Mouse (Mus musculus): ENCODE data around the gene Elmo1. TPM values are rescaled to one million over a fixed set of nuclear protein-coding genes. Genes with fewer than 3 reads are reported as not detected.
A peak's percentile ranks its signal among the peaks of the same experiment; 100 is the strongest.

The Elmo1 gene
- total and polyA plus RNA-seq, 2 experiments from 2014 or later: 6.5 to 17.9 TPM

GRCm38 (mm10) chr13:20255380-20255779 is 165.0 kb downstream of the Elmo1 start:
- Histone ChIP-seq H3K9me3 (replicated peaks; ENCODE audit: control insufficient read depth, low read length) (no peaks in the 10 kb centered on the region), H3K4me2 (ENCODE audit: low read depth, low read length) (no peak overlapping the region), H3K9ac (replicated peaks; ENCODE audit: low read depth, low read length) (no peak overlapping the region), H3K4me1 (ENCODE audit: control insufficient read depth, insufficient read depth) (no peaks in the 10 kb centered on the region; the same call in 1 of the 2 replicates), H3K36me3 (replicated peaks; ENCODE audit: control insufficient read depth, insufficient read depth, low read length) (no peaks in the 10 kb centered on the region), H3K27me3 (ENCODE audit: control insufficient read depth, insufficient read depth, low read length) (no peaks in the 10 kb centered on the region), H3K4me3 (ENCODE audit: low read depth, low read length) (no peak overlapping the region), H3K27ac (ENCODE audit: low read depth) (peak overlapping the region; percentile 66)
- peak; percentile 75 for DNase-seq (ENCODE audit: low spot score)
- peak; percentile 87 for ATAC-seq (ENCODE audit: insufficient read depth, low read depth)
- TF ChIP-seq CTCF (IDR thresholded peaks at IDR 0.05; ENCODE audit: low read depth): no peak
- TF ChIP-seq EP300 (IDR thresholded peaks at IDR 0.05; ENCODE audit: low read depth): peak; percentile 39; the same call in 1 of the 2 replicates
- WGBS: 62% methylated on average over 3 of the region's 3 CpGs

GRCm38 (mm10) chr13:20256613-20257012 is 166.2 kb downstream of the Elmo1 start:
- ATAC-seq (ENCODE audit: insufficient read depth, low read depth) (no peak), DNase-seq (ENCODE audit: low spot score) (no peak)
- Histone ChIP-seq H3K27ac (ENCODE audit: low read depth) (peak overlapping the region; percentile 61; the same call in 1 of the 2 replicates), H3K9ac (replicated peaks; ENCODE audit: low read depth, low read length) (no peak overlapping the region), H3K4me1 (ENCODE audit: control insufficient read depth, insufficient read depth) (no peaks in the 10 kb centered on the region; the same call in 1 of the 2 replicates), H3K36me3 (replicated peaks; ENCODE audit: control insufficient read depth, insufficient read depth, low read length) (no peaks in the 10 kb centered on the region), H3K27me3 (ENCODE audit: control insufficient read depth, insufficient read depth, low read length) (no peaks in the 10 kb centered on the region), H3K9me3 (replicated peaks; ENCODE audit: control insufficient read depth, low read length) (no peaks in the 10 kb centered on the region), H3K4me3 (ENCODE audit: low read depth, low read length) (no peak overlapping the region), H3K4me2 (ENCODE audit: low read depth, low read length) (no peak overlapping the region)
- 72% methylated on average over 4 of the region's 4 CpGs for WGBS
- no peak for TF ChIP-seq CTCF (IDR thresholded peaks at IDR 0.05; ENCODE audit: low read depth)
- TF ChIP-seq EP300 (IDR thresholded peaks at IDR 0.05; ENCODE audit: low read depth): no peak

GRCm38 (mm10) chr13:20257562-20258525 is 167.4 kb downstream of the Elmo1 start:
- no peaks in the 10 kb centered on the region for H3K36me3 ChIP-seq (replicated peaks; ENCODE audit: control insufficient read depth, insufficient read depth, low read length)
- no peak overlapping the region for H3K4me2 ChIP-seq (ENCODE audit: low read depth, low read length)
- H3K4me3 ChIP-seq (ENCODE audit: low read depth, low read length): no peak overlapping the region
- H3K4me1 ChIP-seq (ENCODE audit: control insufficient read depth, insufficient read depth): no peaks in the 10 kb centered on the region; the same call in 1 of the 2 replicates
- H3K9me3 ChIP-seq (replicated peaks; ENCODE audit: control insufficient read depth, low read length): no peaks in the 10 kb centered on the region
- H3K27me3 ChIP-seq (ENCODE audit: control insufficient read depth, insufficient read depth, low read length): no peaks in the 10 kb centered on the region
- TF ChIP-seq CTCF (IDR thresholded peaks at IDR 0.05; ENCODE audit: low read depth): no peak
- TF ChIP-seq EP300 (IDR thresholded peaks at IDR 0.05; ENCODE audit: low read depth): 0 out of 2 replicates have a peak, but pooled peaks have one; percentile 25
- no peak overlapping the region for H3K9ac ChIP-seq (replicated peaks; ENCODE audit: low read depth, low read length)
- ATAC-seq (ENCODE audit: insufficient read depth, low read depth): peak; percentile 70
- 83% methylated on average over 8 of the region's 8 CpGs for WGBS
- H3K27ac ChIP-seq (ENCODE audit: low read depth): peak overlapping the region; percentile 61; the same call in 1 of the 2 replicates
- peak; percentile 45 for DNase-seq (ENCODE audit: low spot score)

- 79% methylated on average over 1 of the region's 1 CpGs for whole genome bisulfite sequencing
- TF ChIP-seq EP300 (IDR thresholded peaks at IDR 0.05; ENCODE audit: low read depth): no peak
- no peak for TF ChIP-seq CTCF (IDR thresholded peaks at IDR 0.05; ENCODE audit: low read depth)
These were observed 172.8 kb downstream of the Elmo1 start for GRCm38 (mm10) chr13:20263173-20263572.

GRCm38 (mm10) chr13:20270148-20270547 is 179.8 kb downstream of the Elmo1 start:
- no peaks in the 10 kb centered on the region for H3K9me3 ChIP-seq (replicated peaks; ENCODE audit: control insufficient read depth, low read length)
- 62% methylated on average over 6 of the region's 6 CpGs for WGBS
- ATAC-seq (ENCODE audit: insufficient read depth, low read depth) (no peak), DNase-seq (ENCODE audit: low spot score) (no peak)
- no peak overlapping the region for H3K27ac ChIP-seq (ENCODE audit: low read depth)
- H3K4me1 ChIP-seq (ENCODE audit: control insufficient read depth, insufficient read depth): no peaks in the 10 kb centered on the region
- no peak for TF ChIP-seq EP300 (IDR thresholded peaks at IDR 0.05; ENCODE audit: low read depth)
- no peak for TF ChIP-seq CTCF (IDR thresholded peaks at IDR 0.05; ENCODE audit: low read depth)
- no peaks in the 10 kb centered on the region for H3K36me3 ChIP-seq (replicated peaks; ENCODE audit: control insufficient read depth, insufficient read depth, low read length)
- H3K9ac ChIP-seq (replicated peaks; ENCODE audit: low read depth, low read length): no peak overlapping the region
- no peaks in the 10 kb centered on the region for H3K27me3 ChIP-seq (ENCODE audit: control insufficient read depth, insufficient read depth, low read length)
- no peak overlapping the region for H3K4me2 ChIP-seq (ENCODE audit: low read depth, low read length)
- no peak overlapping the region for H3K4me3 ChIP-seq (ENCODE audit: low read depth, low read length)

More at GRCm38 (mm10) chr13:20263173-20263572, 172.8 kb downstream of the Elmo1 start:
- Histone ChIP-seq H3K27me3 (ENCODE audit: control insufficient read depth, insufficient read depth, low read length) (no peaks in the 10 kb centered on the region), H3K4me2 (ENCODE audit: low read depth, low read length) (no peak overlapping the region), H3K4me1 (ENCODE audit: control insufficient read depth, insufficient read depth) (no peaks in the 10 kb centered on the region), H3K9me3 (replicated peaks; ENCODE audit: control insufficient read depth, low read length) (no peaks in the 10 kb centered on the region), H3K4me3 (ENCODE audit: low read depth, low read length) (no peak overlapping the region), H3K36me3 (replicated peaks; ENCODE audit: control insufficient read depth, insufficient read depth, low read length) (no peaks in the 10 kb centered on the region), H3K27ac (ENCODE audit: low read depth) (no peak overlapping the region), H3K9ac (replicated peaks; ENCODE audit: low read depth, low read length) (no peak overlapping the region)
- DNase-seq (ENCODE audit: low spot score) (no peak), ATAC-seq (ENCODE audit: insufficient read depth, low read depth) (no peak)
